Mouse (Mus musculus) kidney, postnatal 10 days (tissue): ENCODE data around the gene Gspt1.
"Not testable (repeated sequence)": the region's sequence is repeated elsewhere in the genome, so short reads cannot be mapped to it uniquely, and the experiment has no call there.

Source experiments
- DNase-seq: peaks from one replicate; pipeline ENCODE4 v3.0.0; 2021; ENCODE audit warnings: mixed read lengths

Gene Gspt1

GRCm38 (mm10) chr16:11253898-11254722 lies at the start of gene Gspt1:
Gspt1 (minus strand) TSS chr16:11254325.
- peak; percentile 99 for DNase-seq

DNA sequence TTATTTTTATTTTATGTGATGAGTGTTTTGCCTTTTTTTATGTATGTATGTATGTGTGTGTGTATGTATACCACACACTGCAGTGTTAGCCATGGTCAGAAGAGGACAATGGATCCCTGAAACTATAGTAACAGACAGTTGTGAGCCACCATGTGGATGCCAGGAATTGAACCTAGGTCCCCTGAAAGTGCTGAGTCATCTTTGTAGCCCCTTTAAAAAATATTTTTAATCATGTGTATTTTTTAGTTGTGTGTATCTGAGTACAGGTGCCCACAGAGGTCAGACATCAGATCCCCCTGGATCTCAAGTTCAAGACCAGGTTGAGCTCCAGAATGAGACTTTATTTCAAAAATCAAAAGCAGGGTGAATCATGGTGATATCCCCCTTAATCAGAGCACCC lies 49.6 kb upstream of the Gspt1 start:
- no peak for DNase-seq

DNA sequence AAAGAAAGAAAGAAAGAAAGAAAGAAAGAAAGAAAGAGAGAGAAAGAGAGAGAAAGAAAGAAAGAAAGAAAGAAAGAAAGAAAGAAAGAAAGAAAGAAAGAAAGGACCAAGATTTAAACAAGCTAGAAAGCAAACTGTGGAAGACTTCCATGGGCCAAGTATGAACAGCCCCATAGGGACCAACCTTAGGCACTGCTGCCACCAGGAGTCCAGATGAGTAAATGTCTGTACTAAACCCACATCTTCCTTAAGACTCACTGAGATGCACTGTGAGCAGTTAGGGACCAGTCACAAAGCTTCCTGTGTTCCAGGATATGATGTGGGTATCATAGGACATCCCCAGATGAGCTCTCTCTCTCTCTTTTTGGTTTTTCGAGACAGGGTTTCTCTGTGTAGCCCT lies 43.6 kb upstream of the Gspt1 start:
- DNase-seq = peak; percentile 50

DNA sequence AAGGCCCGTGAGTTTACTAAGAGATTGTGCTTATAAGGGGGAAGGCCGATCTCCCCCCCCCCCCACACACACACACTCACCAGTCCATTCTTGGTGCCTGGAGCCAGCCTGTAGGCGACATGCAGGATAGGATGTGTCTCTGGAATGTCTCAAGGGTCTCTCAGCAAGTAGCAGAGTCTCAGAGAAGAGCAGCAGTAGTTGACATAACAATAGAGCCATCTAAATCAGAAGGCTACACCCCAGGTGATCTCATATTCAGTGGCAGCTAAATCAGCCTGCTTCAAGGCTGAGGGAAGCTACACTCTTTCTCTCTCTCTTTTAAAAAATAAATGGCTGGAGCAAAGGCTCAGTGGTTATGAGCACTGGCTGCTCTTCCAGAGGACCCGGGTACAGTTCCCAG lies 41.5 kb upstream of the Gspt1 start:
- not testable (repeated sequence) for DNase-seq

DNA sequence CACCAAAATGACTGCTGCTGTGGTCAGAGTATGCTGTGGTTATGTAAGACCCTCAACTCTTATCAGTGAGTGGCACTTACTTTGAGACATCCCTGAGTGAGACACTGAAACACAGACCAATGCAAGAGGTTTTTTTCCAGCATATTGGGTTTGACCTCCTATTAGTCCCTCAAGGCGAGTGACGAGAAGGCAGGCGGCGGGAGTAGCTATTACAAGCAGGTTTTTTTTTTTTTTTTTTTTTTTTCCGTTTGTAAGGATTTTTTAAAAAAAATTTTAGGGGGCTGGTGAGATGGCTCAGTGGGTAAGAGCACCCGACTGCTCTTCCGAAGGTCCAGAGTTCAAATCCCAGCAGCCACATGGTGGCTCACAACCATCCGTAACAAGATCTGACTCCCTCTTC lies 34.7 kb upstream of the Gspt1 start:
- DNase-seq = not testable (repeated sequence)

DNA sequence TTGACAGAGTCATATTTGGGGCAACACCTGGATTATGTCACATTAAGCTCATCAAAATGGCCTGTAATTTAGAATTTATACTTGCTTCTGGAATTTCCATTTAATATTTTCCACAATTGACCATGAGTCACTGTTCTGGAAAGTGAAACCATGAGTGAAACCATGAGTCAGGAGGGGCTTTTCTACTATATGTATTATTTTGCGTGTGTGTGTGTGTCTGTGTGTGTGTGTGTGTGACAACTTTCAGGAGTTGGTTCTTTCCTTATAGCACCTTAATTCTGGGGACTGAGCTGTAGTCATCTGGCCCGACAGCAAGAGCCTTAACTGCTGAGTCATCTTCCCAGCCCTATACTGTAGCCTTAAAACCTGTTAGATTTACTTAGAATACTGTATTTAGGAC lies 31.8 kb upstream of the Gspt1 start:
- DNase-seq = no peak

- DNase-seq = no peak
These were observed 30.8 kb upstream of the Gspt1 start for GRCm38 (mm10) chr16:11284881-11285280.

DNA sequence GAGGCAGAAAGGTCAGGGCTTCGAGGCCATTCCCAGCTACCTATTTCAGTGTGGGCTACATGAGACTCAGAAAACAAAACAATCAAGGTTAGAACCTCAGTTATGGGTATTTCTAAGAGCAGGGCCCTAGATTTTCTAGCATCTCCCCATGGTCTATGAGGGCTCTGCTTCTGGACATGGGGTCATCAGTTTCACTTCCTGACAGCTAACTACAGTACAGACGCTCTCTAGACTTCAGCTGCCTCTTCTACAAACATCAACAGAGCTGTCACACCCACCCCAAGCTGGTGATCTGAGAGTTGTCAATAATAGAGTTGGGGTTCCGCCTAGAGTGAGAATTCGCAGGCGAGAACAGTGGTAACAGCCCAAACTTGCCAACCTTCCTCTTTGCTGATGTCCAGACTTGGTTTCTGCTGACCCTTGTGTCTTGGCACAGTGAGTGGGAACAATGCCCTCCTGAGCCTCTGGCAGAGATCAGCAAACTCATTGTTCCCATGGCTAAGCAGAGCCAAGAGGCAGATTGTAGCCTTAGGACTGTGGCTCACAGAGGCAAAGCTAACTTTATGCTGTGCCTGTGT lies 28.6 kb upstream of the Gspt1 start:
- no peak for DNase-seq

DNA sequence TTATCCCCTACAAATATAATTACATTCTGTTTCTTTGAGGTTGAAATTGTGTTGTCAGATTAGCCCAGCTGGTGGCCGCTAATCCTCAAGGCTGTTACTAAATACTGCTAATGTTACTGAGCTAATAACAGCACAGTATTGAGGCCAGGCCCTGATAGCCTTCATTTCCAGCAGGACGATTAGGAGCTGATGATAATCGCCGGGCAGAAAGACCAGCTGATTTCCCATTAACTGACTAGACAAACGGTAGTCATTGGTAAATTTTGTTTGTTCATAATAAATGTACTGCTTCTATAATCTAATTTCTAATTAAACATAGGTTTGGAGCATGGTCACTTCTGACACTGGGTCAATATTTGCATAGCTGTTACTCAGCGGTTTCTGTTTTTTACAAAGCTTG lies 24.7 kb upstream of the Gspt1 start:
- no peak for DNase-seq

GRCm38 (mm10) chr16:11276888-11277287 lies 22.8 kb upstream of the Gspt1 start:
- DNase-seq = no peak

DNA sequence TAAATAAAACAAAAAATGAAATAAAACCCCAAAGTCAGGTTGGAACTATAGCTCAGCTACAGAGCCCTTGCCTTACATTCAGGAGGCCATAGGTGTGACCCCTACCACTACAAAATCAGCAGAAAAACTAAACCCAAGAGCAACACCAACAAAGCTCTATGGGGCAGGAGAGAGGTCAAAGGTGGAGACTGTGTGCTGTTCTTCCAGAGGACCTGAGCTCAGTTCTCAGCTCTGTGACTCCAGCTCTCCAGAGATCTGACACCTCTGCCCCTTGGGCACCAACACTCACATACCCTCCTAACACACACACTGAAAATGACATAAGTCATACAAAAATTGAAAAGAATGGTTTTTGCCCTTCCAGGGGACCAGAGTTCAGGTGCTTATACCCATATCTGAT lies 16.9 kb upstream of the Gspt1 start:
- no peak for DNase-seq

GRCm38 (mm10) chr16:11270642-11271041 lies 16.5 kb upstream of the Gspt1 start:
- no peak for DNase-seq

DNA sequence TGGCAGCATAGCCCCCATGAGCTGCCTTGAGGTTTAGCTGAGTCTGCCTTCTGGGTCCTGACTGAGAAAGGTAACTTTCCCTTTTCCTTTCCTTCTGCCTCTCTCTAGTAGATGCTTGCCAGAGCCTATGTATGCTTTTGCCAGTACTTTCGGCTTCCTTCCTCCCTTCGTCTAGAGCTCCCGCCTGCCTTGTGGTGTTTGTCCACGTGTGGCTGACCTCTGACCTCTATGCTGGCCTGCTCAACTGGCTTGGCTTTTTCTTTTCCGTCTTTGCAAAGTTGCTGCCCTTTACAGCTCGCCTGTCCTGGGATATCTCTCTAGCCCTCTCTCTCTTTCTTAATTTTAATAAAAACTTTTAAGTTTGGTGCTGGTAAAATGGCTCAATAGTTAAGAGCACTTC lies 15.7 kb upstream of the Gspt1 start:
- no peak for DNase-seq

- peak; percentile 38 for DNase-seq
These were observed 12.4 kb upstream of the Gspt1 start for GRCm38 (mm10) chr16:11266556-11266955.

GRCm38 (mm10) chr16:11263266-11263665 lies 9.1 kb upstream of the Gspt1 start:
- peak; percentile 18 for DNase-seq

DNA sequence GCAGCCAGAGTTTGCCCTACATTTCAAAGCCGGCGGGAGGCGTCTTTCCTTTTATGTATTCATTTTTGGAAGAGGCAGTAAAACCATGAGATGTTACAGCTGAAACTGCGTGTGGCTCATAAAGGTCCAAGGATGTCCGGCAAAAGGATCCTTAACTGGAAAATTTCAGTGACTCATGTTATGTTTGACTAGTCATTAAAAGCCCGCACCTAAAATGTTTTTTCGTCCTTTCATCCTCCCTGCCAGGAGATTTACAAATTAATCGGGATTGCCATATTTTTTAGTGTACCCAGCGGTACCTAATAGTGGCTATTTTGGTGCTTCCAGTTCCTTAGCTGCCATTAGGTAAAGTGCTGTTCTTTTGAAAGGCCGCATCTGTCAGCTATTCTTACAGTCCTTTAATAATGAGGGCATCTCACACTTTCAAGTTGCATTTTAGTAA lies 619 bp upstream of the Gspt1 start:
- DNase-seq = no peak

DNA sequence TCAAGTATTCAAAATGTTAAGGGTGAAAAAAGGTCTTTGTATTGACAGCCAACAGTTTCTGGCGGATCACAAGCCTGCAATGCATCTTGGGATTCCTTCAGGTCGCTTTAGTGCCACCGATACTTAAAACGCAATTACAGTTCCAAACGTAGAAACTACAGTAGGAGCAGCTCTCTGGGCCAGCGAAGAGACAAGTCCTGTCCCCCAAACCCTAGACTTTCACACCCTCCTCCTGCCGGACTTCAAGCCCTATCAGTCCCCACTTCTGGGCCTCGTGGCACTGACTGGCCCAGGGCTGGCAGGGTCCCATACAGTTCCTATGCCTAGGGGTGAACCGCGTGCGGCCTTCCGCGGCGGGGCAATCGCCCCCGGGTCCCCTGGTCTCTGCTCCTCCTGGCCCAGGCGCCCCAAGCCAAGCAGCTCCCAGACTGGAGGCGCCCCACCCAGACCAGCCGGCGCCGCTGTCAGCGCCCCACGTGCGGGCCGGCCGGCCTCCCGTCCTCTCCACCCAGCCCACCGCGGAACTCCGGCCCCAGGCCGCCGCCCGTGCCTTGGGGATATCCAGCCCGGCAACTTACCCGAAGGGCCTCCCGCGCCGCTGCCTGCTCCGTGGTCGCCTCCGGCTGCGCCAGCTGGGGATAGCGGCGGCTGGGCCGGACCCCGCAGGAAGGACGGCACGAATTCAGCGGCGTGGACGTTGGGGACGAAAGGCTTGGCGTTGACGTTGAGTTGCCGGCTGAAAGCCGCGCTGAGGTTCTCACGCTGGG lies 877 bp downstream of the Gspt1 start:
- peak; percentile 67 for DNase-seq

DNA sequence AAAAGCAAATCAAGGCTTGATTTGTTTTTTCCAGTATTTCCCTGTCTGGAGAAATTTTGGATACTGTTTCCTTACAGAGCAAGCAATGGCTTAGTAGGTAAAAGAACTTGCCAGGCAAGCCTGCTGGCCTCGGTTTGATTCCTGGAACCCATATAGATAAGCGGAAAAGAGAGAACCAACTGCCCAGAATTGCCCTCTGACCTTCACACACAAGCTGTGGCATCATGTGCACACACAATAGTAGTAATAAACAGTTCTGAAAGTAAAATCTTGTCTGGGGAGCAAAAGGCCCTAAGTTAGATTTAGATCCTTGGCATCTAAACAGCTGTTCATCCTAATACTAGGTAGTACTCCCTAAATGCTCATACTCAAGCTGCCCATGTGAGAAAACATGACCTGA lies 6.3 kb downstream of the Gspt1 start:
- DNase-seq = no peak

DNA sequence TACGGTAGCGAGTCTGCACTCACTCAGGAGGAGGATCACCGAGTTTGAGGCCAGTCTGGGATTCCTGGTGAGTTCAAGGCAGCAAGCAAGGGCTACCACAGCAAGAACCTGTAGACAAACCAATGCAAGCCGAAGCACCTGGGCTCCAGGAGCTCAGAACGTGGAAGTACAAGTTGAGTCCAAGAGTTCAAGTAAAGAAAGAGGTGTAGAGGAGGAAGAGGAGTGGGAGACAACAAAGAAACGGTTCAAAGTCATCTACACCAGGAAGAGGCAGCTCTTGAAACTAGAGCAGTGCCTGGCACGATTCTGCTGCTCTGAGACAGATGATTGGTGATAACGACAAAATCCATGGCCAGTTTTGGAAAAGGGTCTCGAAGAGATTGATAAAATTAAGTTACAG lies 8.4 kb downstream of the Gspt1 start:
- no peak for DNase-seq

- no peak for DNase-seq
These were observed 11.7 kb downstream of the Gspt1 start for GRCm38 (mm10) chr16:11242401-11242800.

- DNase-seq = no peak
These were observed 36.3 kb downstream of the Gspt1 start for GRCm38 (mm10) chr16:11217801-11218200.

GRCm38 (mm10) chr16:11203600-11204390 lies 50.3 kb downstream of the Gspt1 start:
- no peak for DNase-seq
